Mouse (Mus musculus) hindbrain, embryonic 10.5 days (tissue): ENCODE measurements at regions not wholly inside any gene's neighbourhood (a gene's known extent, or its start where the extent isn't known, plus 50 kb on each side); places are given as distances from the start of the nearest gene placed in this dataset.

ENCODE experiments used
- DNase-seq: peaks from one replicate; pipeline ENCODE4 v3.0.0-alpha.2; 2017; ENCODE audit warnings: low spot score
- H3K27ac ChIP-seq: fragments of 300-500 bp; sonication (generic); 2 replicates; pipeline ENCODE4 v1.5.1; 2016; ENCODE audit warnings: mild to moderate bottlenecking, moderate library complexity
- H3K27me3 ChIP-seq: fragments of 300-500 bp; sonication (generic); 2 replicates; pipeline ENCODE4 v1.6.1; 2016; ENCODE audit warnings: mild to moderate bottlenecking; ENCODE audit not compliant: poor library complexity, insufficient read depth, severe bottlenecking
- H3K36me3 ChIP-seq: fragments of 300-500 bp; sonication (generic); 2 replicates; pipeline ENCODE4 v1.6.1; 2016; ENCODE audit warnings: mild to moderate bottlenecking, moderate library complexity
- H3K4me1 ChIP-seq: fragments of 300-500 bp; sonication (generic); replicated peaks from 2 replicates; pipeline ENCODE4 v1.6.1; 2016; ENCODE audit warnings: mild to moderate bottlenecking
- H3K4me3 ChIP-seq: fragments of 300-500 bp; sonication (generic); 2 replicates; pipeline ENCODE4 v1.5.1; 2016; ENCODE audit warnings: mild to moderate bottlenecking, moderate library complexity
- H3K9me3 ChIP-seq: fragments of 300-500 bp; sonication (generic); 2 replicates; pipeline ENCODE4 v1.6.1; 2016; ENCODE audit warnings: mild to moderate bottlenecking, moderate library complexity
- WGBS: fragments of 180-500 bp; shearing (Covaris S2); methylation state at CpG from one replicate; pipeline ENCODE4 v1.1.7; 2016; 5-methylcytosine and 5-hydroxymethylcytosine counted together

- Histone ChIP-seq H3K4me3 (no peak overlapping the region), H3K9me3 (no peaks in the 10 kb centered on the region), H3K4me1 (0 out of 2 replicates have a peak, but pooled peaks cover 6% of the 10 kb centered on the region), H3K27me3 (no peaks in the 10 kb centered on the region), H3K27ac (no peak overlapping the region), H3K36me3 (no peaks in the 10 kb centered on the region)
- 85% methylated on average over 3 of the region's 3 CpGs for WGBS
- DNase-seq, result no peak
Observed at GRCm38 (mm10) chr13:6001218-6001564, 139.9 kb downstream of the Klf6 start.

- Histone ChIP-seq H3K4me3 (no peak overlapping the region), H3K27ac (no peak overlapping the region), H3K36me3 (no peaks in the 10 kb centered on the region), H3K27me3 (no peaks in the 10 kb centered on the region), H3K9me3 (no peaks in the 10 kb centered on the region), H3K4me1 (0 out of 2 replicates have a peak, but pooled peaks cover 6% of the 10 kb centered on the region)
- WGBS, result 92% methylated on average over 6 of the region's 6 CpGs
- DNase-seq, result no peak
Observed at GRCm38 (mm10) chr13:6005901-6006300, 144.6 kb downstream of the Klf6 start.

DNA sequence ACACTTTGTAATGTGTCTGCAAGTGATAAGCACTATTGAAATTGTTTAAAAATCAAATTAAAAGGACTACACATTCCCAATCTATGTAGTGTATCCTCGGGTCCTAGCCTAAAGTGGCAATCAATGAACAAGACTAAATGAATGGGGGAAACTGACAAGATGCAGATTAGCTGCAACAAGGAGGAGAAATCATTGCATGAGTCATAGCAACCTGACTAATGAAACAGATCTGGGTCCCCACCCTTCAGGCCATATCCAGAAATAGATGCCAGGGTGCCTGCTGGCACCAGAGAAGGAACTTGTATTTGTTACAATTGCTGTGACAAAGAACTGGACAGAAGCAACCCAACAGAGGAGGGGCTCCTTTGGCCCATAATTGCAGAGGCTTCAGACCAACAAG is 148.4 kb downstream of the Klf6 start:
- no peaks in the 10 kb centered on the region for H3K27me3 ChIP-seq
- H3K4me3 ChIP-seq, result no peak overlapping the region
- no peak for DNase-seq
- no peaks in the 10 kb centered on the region for H3K4me1 ChIP-seq
- no peaks in the 10 kb centered on the region for H3K9me3 ChIP-seq
- H3K27ac ChIP-seq, result no peak overlapping the region
- H3K36me3 ChIP-seq, result no peaks in the 10 kb centered on the region
- 86% methylated on average over 1 of the region's 1 CpGs for whole genome bisulfite sequencing

DNA sequence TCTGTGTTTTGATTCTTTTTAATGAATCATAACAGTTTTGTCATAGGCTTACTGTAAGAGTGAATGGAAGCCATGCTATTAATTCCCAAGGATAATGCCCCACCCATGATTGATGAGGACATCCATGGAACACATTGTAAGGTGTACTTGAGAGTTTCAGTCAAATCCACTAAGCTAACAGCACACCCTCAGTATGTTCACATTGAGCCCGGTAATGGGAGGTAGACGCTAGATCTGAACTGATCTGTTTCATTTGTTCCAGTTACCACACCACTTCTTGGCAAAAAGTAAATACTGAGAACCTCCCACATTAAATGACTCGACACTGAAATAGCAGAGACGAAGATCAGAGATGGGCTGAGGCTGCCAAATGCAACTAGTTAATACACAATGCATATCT is 165.9 kb downstream of the Klf6 start:
- Histone ChIP-seq H3K36me3 (no peaks in the 10 kb centered on the region), H3K27ac (no peak overlapping the region), H3K27me3 (no peaks in the 10 kb centered on the region), H3K4me3 (no peak overlapping the region), H3K9me3 (no peaks in the 10 kb centered on the region), H3K4me1 (no peaks in the 10 kb centered on the region)
- no peak for DNase-seq
- WGBS, result 94% methylated on average over 4 of the region's 4 CpGs

GRCm38 (mm10) chr13:6028878-6029277 is 167.6 kb downstream of the Klf6 start:
- H3K4me3 ChIP-seq, result no peak overlapping the region
- WGBS, result 71% methylated on average over 4 of the region's 4 CpGs
- no peak for DNase-seq
- no peaks in the 10 kb centered on the region for H3K9me3 ChIP-seq
- H3K27me3 ChIP-seq, result no peaks in the 10 kb centered on the region
- H3K4me1 ChIP-seq, result no peaks in the 10 kb centered on the region
- no peaks in the 10 kb centered on the region for H3K36me3 ChIP-seq
- H3K27ac ChIP-seq, result no peak overlapping the region

DNA sequence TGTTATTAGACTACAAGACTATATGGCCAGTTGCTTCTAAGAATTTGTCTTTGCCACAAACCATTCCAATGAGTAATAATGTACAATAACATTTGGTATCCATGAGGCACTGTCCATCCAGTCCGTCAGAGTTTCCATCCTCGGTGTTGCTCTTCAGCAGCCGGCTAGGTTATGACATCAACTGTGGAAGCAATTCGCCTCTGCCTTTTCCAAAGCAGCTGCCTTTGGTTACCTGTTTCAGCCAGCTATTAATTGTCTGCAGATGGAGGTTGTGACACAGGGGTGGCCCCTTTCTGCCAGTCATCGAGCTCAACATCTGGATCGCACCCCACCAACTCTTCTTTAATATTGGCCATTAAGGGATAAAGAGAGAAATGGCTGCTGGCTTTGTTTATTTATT is 168.2 kb downstream of the Klf6 start:
- 63% methylated on average over 6 of the region's 6 CpGs for WGBS
- H3K36me3 ChIP-seq, result no peaks in the 10 kb centered on the region
- H3K9me3 ChIP-seq, result no peaks in the 10 kb centered on the region
- H3K27ac ChIP-seq, result no peak overlapping the region
- no peaks in the 10 kb centered on the region for H3K4me1 ChIP-seq
- H3K27me3 ChIP-seq, result no peaks in the 10 kb centered on the region
- DNase-seq, result peak; percentile 47
- no peak overlapping the region for H3K4me3 ChIP-seq

DNA sequence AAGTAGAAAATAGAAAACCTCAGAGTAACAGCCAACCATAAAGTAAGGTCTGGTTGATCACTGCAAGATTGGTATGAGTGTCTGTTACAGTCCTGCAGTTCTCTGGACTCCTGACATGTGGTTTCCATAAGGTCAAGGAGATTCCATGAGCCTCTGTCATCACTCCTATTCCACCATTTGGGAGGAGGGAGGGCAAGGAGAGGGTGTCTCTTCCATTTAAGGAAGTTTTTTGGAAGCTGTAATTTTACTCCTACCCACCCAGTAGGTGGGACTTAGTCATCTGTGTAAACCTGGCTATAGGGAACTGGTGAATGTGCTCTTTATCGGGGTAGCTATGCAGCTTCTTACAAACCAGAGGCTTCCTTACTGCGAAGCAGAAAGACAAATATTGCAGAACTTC is 168.8 kb downstream of the Klf6 start:
- Histone ChIP-seq H3K36me3 (no peaks in the 10 kb centered on the region), H3K4me3 (no peak overlapping the region), H3K27me3 (no peaks in the 10 kb centered on the region), H3K27ac (no peak overlapping the region), H3K4me1 (no peaks in the 10 kb centered on the region), H3K9me3 (no peaks in the 10 kb centered on the region)
- WGBS, result 74% methylated on average over 2 of the region's 2 CpGs
- peak; percentile 27 for DNase-seq

DNA sequence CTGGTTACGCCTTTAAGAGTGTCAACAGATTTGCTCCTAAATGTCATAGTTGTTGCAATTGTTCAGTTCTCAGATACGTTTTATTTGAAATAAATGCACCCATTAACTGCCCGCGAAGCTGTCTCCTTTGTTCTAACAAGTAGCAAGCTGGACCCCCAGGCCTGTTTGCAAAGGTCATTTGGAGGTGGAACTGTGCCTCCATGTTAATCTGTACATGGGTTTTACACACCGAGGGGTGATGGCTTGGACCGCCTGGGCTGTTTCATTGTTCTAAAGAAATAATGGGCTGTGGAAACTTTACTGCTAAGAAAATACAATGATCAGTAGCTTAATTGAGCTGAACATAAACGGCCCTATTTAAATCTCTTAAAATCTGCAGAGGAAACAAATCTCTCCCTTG is 178.8 kb downstream of the Klf6 start:
- Histone ChIP-seq H3K4me1 (no peaks in the 10 kb centered on the region), H3K27ac (no peak overlapping the region), H3K27me3 (no peaks in the 10 kb centered on the region), H3K4me3 (no peak overlapping the region), H3K36me3 (no peaks in the 10 kb centered on the region), H3K9me3 (no peaks in the 10 kb centered on the region)
- 67% methylated on average over 7 of the region's 7 CpGs for WGBS
- no peak for DNase-seq

DNA sequence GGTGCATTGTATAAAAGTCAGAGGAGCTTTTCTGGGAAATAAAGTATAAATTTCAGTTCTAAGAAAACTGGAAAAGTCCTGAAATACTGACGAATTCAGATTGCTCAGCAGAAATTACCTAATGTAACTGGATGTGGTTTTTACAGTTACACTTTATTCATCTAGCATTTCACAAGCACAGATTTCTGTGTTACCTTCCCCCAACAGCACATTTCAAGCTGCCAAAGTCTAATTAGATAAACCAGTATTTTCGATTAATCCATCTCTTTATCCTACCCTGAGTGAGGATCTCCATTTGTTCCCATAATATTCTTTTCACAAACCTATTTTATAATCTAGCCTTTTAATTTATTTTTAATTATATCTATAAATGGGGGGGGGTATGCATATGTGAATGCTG is 179.4 kb downstream of the Klf6 start:
- Histone ChIP-seq H3K9me3 (no peaks in the 10 kb centered on the region), H3K4me3 (no peak overlapping the region), H3K27ac (no peak overlapping the region), H3K36me3 (no peaks in the 10 kb centered on the region), H3K4me1 (no peaks in the 10 kb centered on the region), H3K27me3 (no peaks in the 10 kb centered on the region)
- no peak for DNase-seq
- 91% methylated on average over 2 of the region's 2 CpGs for WGBS

GRCm38 (mm10) chr13:6042495-6042894 is 181.2 kb downstream of the Klf6 start:
- no peak overlapping the region for H3K27ac ChIP-seq
- no peak overlapping the region for H3K4me3 ChIP-seq
- DNase-seq, result no peak
- no peaks in the 10 kb centered on the region for H3K4me1 ChIP-seq
- no peaks in the 10 kb centered on the region for H3K9me3 ChIP-seq
- H3K27me3 ChIP-seq, result no peaks in the 10 kb centered on the region
- WGBS, result 88% methylated on average over 6 of the region's 6 CpGs
- H3K36me3 ChIP-seq, result no peaks in the 10 kb centered on the region

DNA sequence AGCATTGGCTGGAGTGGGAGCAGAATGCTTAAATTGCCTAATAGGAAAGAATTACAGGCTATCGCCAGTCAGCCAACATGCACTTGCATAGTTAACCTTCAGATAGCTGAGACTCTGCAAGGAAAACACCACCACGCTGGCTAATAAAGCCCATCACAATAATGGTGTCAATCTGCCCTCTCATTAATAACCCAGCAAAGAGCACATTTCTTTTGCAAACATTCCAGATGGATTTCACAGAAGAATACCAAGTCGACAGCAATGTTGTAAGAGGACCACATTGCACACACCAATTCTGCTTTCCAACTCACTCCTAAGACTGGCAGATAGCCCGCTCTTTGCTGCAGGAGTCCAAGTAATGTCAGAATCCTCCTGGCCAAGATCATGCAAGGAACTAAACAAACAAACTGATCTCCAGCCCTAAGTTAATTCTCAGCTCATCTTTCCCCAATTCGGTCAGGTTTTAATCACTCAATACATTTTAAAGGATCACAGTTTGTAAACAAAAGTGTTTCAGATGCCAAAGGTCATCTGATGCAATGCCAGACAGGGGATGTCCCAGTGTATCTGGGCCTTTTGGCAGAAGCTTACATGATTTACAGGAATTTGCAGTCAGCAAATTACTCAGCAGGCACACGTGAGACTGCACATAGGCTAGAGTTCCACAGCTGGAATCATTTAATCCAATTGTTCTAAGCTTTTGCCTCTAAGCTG is 198.4 kb downstream of the Klf6 start:
- Histone ChIP-seq H3K27ac (peak overlapping the region; percentile 30; the same call in 1 of the 2 replicates), H3K4me3 (no peak overlapping the region), H3K27me3 (no peaks in the 10 kb centered on the region), H3K4me1 (peaks cover 11% of the 10 kb centered on the region), H3K36me3 (no peaks in the 10 kb centered on the region), H3K9me3 (no peaks in the 10 kb centered on the region)
- DNase-seq, result peak; percentile 4
- WGBS, result 47% methylated on average over 6 of the region's 6 CpGs

GRCm38 (mm10) chr13:6060229-6060845 is 199.1 kb downstream of the Klf6 start:
- Histone ChIP-seq H3K4me1 (peaks cover 11% of the 10 kb centered on the region), H3K27me3 (no peaks in the 10 kb centered on the region), H3K36me3 (no peaks in the 10 kb centered on the region), H3K9me3 (no peaks in the 10 kb centered on the region), H3K4me3 (no peak overlapping the region), H3K27ac (peak overlapping the region; percentile 30; the same call in 1 of the 2 replicates)
- WGBS, result 53% methylated on average over 8 of the region's 8 CpGs
- DNase-seq, result no peak

- peaks cover 11% of the 10 kb centered on the region for H3K4me1 ChIP-seq
- H3K36me3 ChIP-seq, result no peaks in the 10 kb centered on the region
- no peak for DNase-seq
- no peak overlapping the region for H3K27ac ChIP-seq
- no peaks in the 10 kb centered on the region for H3K9me3 ChIP-seq
- no peak overlapping the region for H3K4me3 ChIP-seq
- H3K27me3 ChIP-seq, result no peaks in the 10 kb centered on the region
- 90% methylated on average over 4 of the region's 4 CpGs for WGBS
Observed at GRCm38 (mm10) chr13:6062305-6062704, 201.0 kb downstream of the Klf6 start.
